ENCODE assay signal across 11 mouse cellular contexts in the genomic region with DNA sequence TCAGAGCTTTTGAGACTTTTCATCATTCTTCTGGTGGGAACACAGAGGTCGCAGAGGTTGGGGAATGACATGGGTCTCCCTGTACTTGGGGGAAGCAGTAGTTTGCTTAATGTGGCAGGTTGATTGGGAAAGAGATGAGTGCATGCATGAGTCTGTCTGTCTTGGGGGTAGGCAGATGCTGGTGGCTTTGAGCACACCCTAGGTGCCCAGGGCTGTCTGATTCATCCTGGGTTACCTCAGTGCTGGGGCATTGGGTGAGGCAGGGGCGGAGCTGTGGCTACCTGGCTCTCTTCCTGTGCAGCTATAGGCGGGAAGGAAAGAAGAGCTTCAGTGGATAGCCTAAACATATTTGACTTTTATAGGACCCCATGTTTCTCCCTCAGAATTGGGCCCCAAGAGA. TPM values are rescaled to one million over a fixed set of nuclear protein-coding genes. Genes with fewer than 3 reads are reported as not detected.
A peak's percentile ranks its signal among the peaks of the same experiment; 100 is the strongest.
DNase-seq lines count a peak whose midpoint lies in the region; ATAC-seq lines count a peak whose summit lies in the region.
"Had no signal": no experiment of that assay in that cellular context is flagged by ENCODE, and none has a peak within 500 bp of the region (broad histone marks: within the 10 kb centered on the region; RNA-seq: fewer than 3 reads in every experiment).

No protein-coding gene starts in this region.

- 97% methylated on average over 3 of the region's 3 CpGs for WGBS in heart, embryonic 14.5 days
- WGBS in liver, embryonic 12.5 days (ENCODE audit: insufficient replicate concordance) = 91% methylated on average over 3 of the region's 3 CpGs

- peak overlapping the region in 1 of 2 experiments; percentile 62; a peak in 2 of 4 replicates for H3K27ac ChIP-seq in heart, embryonic 14.5 days (replicated peaks in 1 of 2; ENCODE audit: control insufficient read depth in 1 of 2, insufficient read depth in 1 of 2, low read depth in 2 of 2, low read length in 2 of 2)
- no peak overlapping the region for H3K27ac ChIP-seq in liver, embryonic 12.5 days
- H3K27ac ChIP-seq: embryonic facial prominence, embryonic 13.5 days had no signal

- DNase-seq in heart, adult 18-20 months = no peak
- DNase-seq in liver = no peak
- DNase-seq in urinary bladder, postnatal 4 days (ENCODE audit: low spot score in 2 of 2) = no peak

- no peaks in the 10 kb centered on the region for H3K27me3 ChIP-seq in heart, embryonic 14.5 days (ENCODE audit: control insufficient read depth, insufficient read depth, low read length)
- H3K27me3 ChIP-seq in liver, embryonic 12.5 days (replicated peaks) = no peaks in the 10 kb centered on the region
- no peaks in the 10 kb centered on the region for H3K27me3 ChIP-seq in megakaryocyte, embryonic 14.5 days (replicated peaks)
- H3K27me3 ChIP-seq: embryonic facial prominence, embryonic 13.5 days had no signal

- peaks cover 22% of the 10 kb centered on the region for H3K36me3 ChIP-seq in heart, embryonic 14.5 days (ENCODE audit: control insufficient read depth, insufficient read depth, low read length)
- peaks cover 53% of the 10 kb centered on the region for H3K36me3 ChIP-seq in liver, embryonic 12.5 days
- H3K36me3 ChIP-seq in megakaryocyte, embryonic 14.5 days (replicated peaks; ENCODE audit: low read length) = peaks cover 91% of the 10 kb centered on the region

- ATAC-seq in heart, embryonic 14.5 days (ENCODE audit: insufficient number of reproducible peaks, insufficient read depth, low FRiP score, low read depth) = no peak
- no peak for ATAC-seq in liver, embryonic 12.5 days
- peak; percentile 65 for ATAC-seq in granulocyte monocyte progenitor cell, adult 5-6 weeks (replicated peaks; ENCODE audit: poor library complexity, severe bottlenecking)

- peak overlapping the region; percentile 45 for H3K9ac ChIP-seq in heart, embryonic 14.5 days (ENCODE audit: low read length)
- 0 out of 2 replicates have a peak overlapping the region, but pooled peaks have one; percentile 1 for H3K9ac ChIP-seq in liver, embryonic 12.5 days

- H3K4me3 ChIP-seq in heart, embryonic 14.5 days (ENCODE audit: control insufficient read depth in 1 of 2, insufficient read depth in 1 of 2, low read depth in 1 of 2, low read length in 2 of 2) = no peak overlapping the region
- no peak overlapping the region for H3K4me3 ChIP-seq in liver, embryonic 12.5 days
- H3K4me3 ChIP-seq in megakaryocyte, embryonic 14.5 days (replicated peaks) = peak overlapping the region; percentile 50
- H3K4me3 ChIP-seq: embryonic facial prominence, embryonic 13.5 days had no signal

- no peaks in the 10 kb centered on the region for H3K9me3 ChIP-seq in heart, embryonic 14.5 days (ENCODE audit: control insufficient read depth, low read length)
- no peaks in the 10 kb centered on the region for H3K9me3 ChIP-seq in liver, embryonic 12.5 days (replicated peaks)
- no peaks in the 10 kb centered on the region for H3K9me3 ChIP-seq in megakaryocyte, embryonic 14.5 days
- H3K9me3 ChIP-seq: embryonic facial prominence, embryonic 13.5 days had no signal

- H3K4me2 ChIP-seq in heart, embryonic 14.5 days (ENCODE audit: low read length) = no peak overlapping the region
- no peak overlapping the region for H3K4me2 ChIP-seq in liver, embryonic 12.5 days
- H3K4me2 ChIP-seq: embryonic facial prominence, embryonic 13.5 days had no signal

- peaks cover 53 to 71% of the 10 kb centered on the region in 2 experiments for H3K4me1 ChIP-seq in heart, embryonic 14.5 days (ENCODE audit: control insufficient read depth in 2 of 2, insufficient read depth in 2 of 2, low read length in 2 of 2)
- H3K4me1 ChIP-seq in liver, embryonic 12.5 days = peaks cover 66% of the 10 kb centered on the region
- peaks cover 100% of the 10 kb centered on the region for H3K4me1 ChIP-seq in megakaryocyte, embryonic 14.5 days

RNA-seq across cellular contexts. Expression of gene Akt2, which starts 16.8 kb away (rescaled TPM):
- 66.5 and 76.0 TPM in 2 replicates for polyA plus RNA-seq in heart, embryonic 14.5 days (2014; fragmentation: Nextera tagmentation; extraction: Ambion mirVana)
- 100 to 1,000 TPM; 168 to 200 TPM for total RNA-seq in heart, adult 18-20 months (2021)
- polyA plus RNA-seq in liver, embryonic 12.5 days (2016; fragmentation: Nextera tagmentation; extraction: Ambion mirVana) = 45.0 and 45.2 TPM in 2 replicates
- 36.1 and 48.5 TPM in 2 replicates for total RNA-seq in granulocyte monocyte progenitor cell, adult 5-6 weeks (2014; fragmentation: Nextera tagmentation)
- 43.7 and 45.4 TPM in 2 replicates for total RNA-seq in granulocyte monocyte progenitor cell, adult 5-6 weeks (2017)
- polyA plus RNA-seq in megakaryocyte, embryonic 14.5 days (2012; ENCODE audit: insufficient read depth, low replicate concordance) = 72.3 and 86.4 TPM in 2 replicates

RNA-seq across cellular contexts. Expression of gene Ttc9b, which starts 45.6 kb away (rescaled TPM):
- 0.32 TPM in 1 of 2 replicates, not detected in the other for polyA plus RNA-seq in heart, embryonic 14.5 days (2014; fragmentation: Nextera tagmentation; extraction: Ambion mirVana)
- not detected for total RNA-seq in heart, adult 18-20 months (2021)
- not detected in 2 replicates for polyA plus RNA-seq in liver, embryonic 12.5 days (2016; fragmentation: Nextera tagmentation; extraction: Ambion mirVana)
- not detected in 2 replicates for total RNA-seq in granulocyte monocyte progenitor cell, adult 5-6 weeks (2014; fragmentation: Nextera tagmentation)
- total RNA-seq in granulocyte monocyte progenitor cell, adult 5-6 weeks (2017) = not detected in 2 replicates
- not detected in 2 replicates for polyA plus RNA-seq in megakaryocyte, embryonic 14.5 days (2012; ENCODE audit: insufficient read depth, low replicate concordance)
- total RNA-seq: heart, adult 8-10 months; monocyte, adult 5-6 weeks had no signal
- polyA plus RNA-seq: kidney, adult 2 months had no signal

RNA-seq across cellular contexts. Expression of gene 2310022A10Rik, which starts 55.1 kb away (rescaled TPM):
- 31.0 TPM in 2 replicates for polyA plus RNA-seq in heart, embryonic 14.5 days (2014; fragmentation: Nextera tagmentation; extraction: Ambion mirVana)
- total RNA-seq in heart, adult 18-20 months (2021) = 10 to 100 TPM; 63.8 to 64.7 TPM
- 26.3 and 27.5 TPM in 2 replicates for polyA plus RNA-seq in liver, embryonic 12.5 days (2016; fragmentation: Nextera tagmentation; extraction: Ambion mirVana)
- total RNA-seq in granulocyte monocyte progenitor cell, adult 5-6 weeks (2014; fragmentation: Nextera tagmentation) = 16.9 and 18.4 TPM in 2 replicates
- total RNA-seq in granulocyte monocyte progenitor cell, adult 5-6 weeks (2017) = 4.7 and 6.6 TPM in 2 replicates
- 19.6 and 32.1 TPM in 2 replicates for polyA plus RNA-seq in megakaryocyte, embryonic 14.5 days (2012; ENCODE audit: insufficient read depth, low replicate concordance)

RNA-seq across cellular contexts. Expression of gene Pld3, which starts 55.1 kb away (rescaled TPM):
- polyA plus RNA-seq in heart, embryonic 14.5 days (2014; fragmentation: Nextera tagmentation; extraction: Ambion mirVana) = 54.5 and 61.7 TPM in 2 replicates
- 10 to 100 TPM; 29.8 to 30.9 TPM for total RNA-seq in heart, adult 18-20 months (2021)
- polyA plus RNA-seq in liver, embryonic 12.5 days (2016; fragmentation: Nextera tagmentation; extraction: Ambion mirVana) = 46.6 and 49.1 TPM in 2 replicates
- total RNA-seq in granulocyte monocyte progenitor cell, adult 5-6 weeks (2014; fragmentation: Nextera tagmentation) = 3.8 and 10.6 TPM in 2 replicates
- 3.8 and 6.3 TPM in 2 replicates for total RNA-seq in granulocyte monocyte progenitor cell, adult 5-6 weeks (2017)
- polyA plus RNA-seq in megakaryocyte, embryonic 14.5 days (2012; ENCODE audit: insufficient read depth, low replicate concordance) = 66.2 and 97.1 TPM in 2 replicates
